Mouse (Mus musculus): ENCODE data around the gene Ip6k2.

DNA sequence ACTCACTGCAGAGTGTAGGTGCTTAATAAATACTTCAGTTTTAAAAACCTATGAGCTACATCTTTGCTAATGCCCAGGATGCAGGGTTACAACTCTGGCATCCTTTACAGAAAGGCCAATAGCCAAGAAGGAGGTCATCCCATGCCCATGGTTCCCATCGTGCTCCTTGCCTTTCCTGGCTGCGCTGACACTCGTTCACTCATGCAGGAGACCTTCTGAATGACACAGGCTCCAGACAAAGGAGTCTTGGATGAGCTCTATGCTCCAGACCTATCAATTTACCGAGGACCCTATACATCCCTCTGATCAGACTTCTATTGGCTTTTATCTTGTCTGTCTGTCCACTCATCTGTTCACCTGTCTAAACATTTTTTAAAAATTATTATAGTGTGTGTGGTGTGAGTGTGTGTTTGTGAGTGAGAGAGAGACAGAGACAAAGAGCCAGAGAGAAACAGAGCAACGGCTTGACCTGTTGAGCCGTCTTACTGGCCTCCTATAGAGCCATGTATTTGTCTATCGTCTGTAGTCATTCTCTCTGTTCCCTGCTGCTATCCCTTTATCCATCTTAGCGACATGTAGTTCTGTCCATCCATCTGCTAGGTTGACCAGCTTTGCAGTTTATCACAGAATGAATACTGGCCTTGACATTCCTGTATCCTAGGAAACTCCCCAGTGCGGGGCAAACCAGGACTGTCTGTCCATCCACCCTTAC is 604 bp upstream of the Ip6k2 start:
- no peak for TF ChIP-seq CTCF (conservative IDR thresholded peaks at IDR 0.05; ENCODE audit: low read length)
- no peak for TF ChIP-seq NANOG (IDR thresholded peaks at IDR 0.05; ENCODE audit: borderline replicate concordance, low read length)
